Mouse (Mus musculus) ovary, adult 18-20 months (tissue): Measurements from ENCODE around the gene Ano9.

ENCODE experiments used
- DNase-seq: peaks from one replicate; pipeline ENCODE4 v3.0.0; 2022; ENCODE audit warnings: low spot score, mixed read lengths

Gene Ano9

DNA sequence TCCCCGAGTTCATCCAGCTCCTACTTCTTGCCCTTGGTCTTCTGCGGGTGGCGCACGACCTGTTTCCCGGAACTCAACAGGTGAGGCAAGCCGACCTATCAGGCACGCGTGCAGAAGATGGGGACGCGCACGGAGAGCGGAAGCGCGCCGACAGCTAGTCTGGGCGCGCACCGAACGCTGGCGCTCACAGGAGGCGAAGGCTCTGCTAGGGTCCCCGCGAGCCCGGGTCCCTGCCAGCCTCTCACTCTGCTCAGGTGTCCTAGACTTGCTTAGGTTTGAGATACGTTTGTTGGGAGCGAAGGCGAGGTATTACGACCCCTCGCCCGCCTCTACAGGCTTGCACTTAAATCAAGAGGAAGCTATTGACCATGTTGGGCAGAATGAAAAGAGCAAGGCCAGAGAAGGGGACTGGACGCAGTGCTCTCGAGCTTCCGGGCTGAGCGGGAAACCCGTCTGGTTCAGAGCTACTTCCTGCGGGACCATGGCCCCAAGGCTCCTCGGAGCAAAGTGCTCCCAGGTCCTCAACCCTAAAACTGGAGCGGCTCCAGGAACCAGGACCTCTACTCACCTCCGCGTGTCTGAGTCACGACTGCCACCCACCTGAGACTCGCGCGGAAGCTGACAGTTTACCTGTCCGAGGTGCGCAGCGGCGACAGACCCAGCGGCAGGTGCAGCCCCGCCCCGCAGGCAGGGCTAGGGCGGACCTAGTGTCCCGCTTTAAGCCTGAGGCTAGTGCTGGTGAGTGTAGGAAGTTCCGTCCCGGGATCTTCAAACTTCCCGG, 17.5 kb downstream of the Ano9 start, which contains the start of gene Sigirr:
TSS of gene Sigirr (minus strand) at position 662 of the 781 bp plus-strand sequence.
- no peak for DNase-seq

DNA sequence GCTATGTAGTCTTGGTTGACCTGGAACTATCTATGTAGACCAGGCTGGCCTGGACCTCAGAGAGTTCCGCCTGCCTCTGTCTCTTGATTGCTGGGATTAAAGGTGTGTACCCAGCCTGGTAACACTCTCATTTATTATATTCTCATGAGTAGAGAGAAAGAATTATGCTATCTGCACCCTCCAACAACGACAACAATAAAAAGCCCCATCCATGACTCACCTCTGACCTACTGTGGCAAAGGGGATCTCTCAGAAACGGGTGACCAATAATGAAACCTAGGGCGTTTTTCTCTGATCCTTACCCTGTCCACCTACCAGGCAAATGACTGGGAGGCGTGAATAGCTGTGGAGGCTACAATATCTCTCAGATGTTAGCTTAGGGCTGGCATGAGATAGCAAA, 20.4 kb downstream of the Ano9 start:
- DNase-seq: no peak

DNA sequence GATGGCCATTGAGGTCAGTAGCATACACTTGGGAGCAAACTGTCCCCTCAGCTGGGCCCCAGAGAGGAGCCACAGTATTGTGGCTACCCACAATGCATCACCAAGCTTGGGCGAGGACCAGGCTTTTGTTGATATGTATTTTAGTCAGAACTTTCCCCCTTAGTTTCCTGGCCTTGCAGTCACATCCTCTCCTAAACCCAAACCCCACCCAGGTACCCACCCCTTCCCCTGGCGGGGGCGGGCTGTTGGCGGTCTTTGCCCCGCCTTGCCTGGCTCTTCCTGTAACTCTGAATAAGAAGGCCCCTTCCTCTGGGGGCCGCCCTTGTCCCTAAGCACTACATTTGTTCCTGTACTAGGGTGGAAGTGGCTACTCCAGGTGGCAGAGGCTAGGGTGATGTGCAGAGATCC, 21.0 kb downstream of the Ano9 start:
- no peak for DNase-seq

DNA sequence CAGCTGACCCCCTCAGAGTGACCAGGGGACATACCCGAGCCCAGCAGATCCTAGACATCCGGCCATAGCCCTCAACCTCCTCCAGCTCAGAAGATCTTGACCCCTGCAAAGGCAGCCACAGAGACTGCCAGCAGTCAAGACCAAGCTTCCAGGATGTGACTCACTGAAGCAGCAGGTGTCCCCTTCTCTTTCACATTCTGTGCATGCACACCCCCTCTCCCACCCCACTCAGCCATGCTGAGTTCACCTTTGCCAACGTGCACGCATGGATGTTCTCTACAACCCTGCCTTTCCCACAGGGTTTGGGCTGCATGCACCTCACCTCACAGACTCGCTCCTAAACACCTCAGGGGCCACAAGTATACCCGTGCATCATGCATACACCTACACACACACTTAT, 21.6 kb downstream of the Ano9 start:
- no peak for DNase-seq

DNA sequence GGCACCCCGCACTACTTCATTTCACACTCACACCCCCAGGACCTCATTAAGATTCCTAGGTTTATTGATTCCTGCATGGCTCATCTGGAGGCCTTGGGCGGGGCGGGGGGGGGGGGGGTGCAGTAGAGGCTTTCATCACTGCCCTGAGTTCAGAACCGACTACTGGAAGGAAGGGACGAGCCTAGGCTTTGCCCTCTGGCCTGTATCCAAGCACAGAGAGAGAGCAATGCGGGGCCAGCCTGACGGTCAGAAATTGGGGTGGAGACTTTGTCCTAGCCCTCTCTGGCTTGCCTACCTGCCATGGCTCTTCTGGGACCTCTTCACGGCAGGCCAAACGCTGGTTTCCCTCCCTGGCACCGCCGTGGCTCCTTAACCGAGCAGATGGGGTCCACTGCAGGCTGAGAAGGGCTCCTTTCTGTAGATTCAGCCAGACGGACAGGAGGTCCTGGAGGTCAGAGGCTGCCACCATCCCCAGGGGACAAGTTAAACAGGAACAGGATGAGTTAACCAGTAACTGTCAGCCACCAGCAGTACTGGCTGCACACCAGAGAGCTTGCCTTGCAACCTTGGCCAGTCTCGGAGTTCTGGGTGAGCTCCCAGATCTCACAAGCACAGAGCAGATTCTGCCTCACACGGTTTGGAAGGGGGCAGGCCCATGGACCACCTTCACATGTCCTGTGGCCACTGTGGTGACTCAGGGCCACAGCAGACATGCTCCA, 23.0 kb downstream of the Ano9 start:
- no peak for DNase-seq

DNA sequence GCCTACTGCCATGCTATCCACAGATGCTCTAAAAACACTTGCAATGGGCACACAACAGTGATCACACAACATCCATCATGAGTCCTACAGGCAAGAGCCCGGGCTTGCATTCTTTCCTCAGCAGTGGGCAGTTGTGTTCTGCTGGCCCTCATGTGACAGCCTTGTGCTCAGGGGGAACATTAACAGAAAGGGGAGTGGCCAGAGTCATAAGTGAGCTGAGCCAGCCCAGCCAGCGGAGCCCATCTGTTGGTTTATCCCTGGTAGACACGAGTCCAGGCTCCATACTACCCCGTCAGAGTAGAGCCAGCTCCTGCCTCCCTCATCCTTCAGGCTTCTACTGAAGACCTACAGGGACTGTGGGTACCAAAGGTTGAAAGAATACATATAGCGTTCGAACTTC, 23.7 kb downstream of the Ano9 start:
- DNase-seq: no peak

DNA sequence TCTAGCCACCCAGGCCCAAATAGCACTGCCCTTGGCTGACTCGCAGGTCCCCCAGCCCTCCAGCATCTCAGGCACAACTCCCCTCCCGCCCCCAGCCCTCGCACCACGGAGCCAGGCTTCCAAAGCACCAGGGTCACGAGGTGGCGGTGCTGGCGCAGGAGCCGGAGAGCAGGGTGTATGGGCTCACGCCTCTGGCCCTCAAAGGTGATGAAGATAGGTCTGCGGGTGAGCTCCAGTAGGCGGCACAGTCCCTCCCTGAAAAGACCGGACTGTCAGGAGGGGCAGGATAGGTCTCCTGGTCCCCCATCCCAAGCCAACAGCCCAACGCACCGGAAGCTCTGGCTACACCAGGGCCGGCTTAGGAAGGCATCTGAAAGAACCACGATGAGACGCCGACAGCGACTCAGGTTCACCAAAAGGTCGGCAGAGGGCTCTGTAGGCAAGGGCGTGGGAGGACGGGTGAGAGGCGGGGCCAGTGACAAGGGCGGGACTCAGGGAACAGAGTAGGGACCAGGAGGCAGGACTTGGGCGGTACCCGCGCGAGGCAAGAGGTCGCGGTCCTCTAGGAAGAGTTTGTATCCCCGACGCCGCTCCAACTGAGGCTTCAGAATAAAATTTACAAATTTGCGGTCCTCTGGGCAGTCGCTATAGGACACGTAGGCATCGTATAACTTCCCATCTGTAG, 25.4 kb downstream of the Ano9 start:
- DNase-seq: peak; percentile 79

DNA sequence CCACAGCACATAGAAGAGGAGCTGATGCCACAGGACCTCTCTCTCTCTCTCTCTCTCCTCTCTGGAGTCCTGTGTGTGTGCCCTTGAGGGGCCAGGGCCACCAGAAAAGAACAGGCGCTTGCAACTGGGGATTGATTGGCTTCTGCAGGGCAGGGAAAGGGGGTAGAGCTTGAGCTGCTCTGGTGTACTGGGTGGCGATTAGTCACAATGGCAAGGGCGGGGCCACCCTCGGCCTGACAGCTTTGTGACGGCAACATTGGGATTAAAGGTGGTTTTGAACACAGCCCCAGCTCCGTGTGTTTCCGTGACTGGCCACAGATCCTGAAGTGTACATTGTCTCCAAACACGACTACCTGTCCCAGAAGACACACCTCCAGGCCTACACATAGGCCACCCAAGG, 27.4 kb downstream of the Ano9 start:
- no peak for DNase-seq

DNA sequence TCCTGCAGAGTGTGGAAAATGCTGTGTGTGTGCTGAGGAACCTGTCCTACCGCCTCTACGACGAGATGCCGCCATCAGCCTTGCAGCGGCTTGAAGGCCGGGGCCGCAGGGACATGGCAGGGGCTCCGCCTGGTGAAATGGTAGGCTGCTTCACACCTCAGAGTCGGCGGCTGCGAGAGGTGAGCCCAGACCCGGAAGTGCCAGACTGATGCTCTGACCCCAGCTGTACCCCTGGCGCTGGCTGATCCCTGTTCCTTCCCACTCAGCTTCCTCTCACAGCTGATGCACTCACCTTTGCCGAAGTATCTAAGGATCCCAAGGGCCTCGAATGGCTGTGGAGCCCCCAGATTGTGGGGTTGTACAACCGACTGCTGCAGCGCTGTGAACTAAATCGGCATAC, 29.1 kb downstream of the Ano9 start:
- no peak for DNase-seq

DNA sequence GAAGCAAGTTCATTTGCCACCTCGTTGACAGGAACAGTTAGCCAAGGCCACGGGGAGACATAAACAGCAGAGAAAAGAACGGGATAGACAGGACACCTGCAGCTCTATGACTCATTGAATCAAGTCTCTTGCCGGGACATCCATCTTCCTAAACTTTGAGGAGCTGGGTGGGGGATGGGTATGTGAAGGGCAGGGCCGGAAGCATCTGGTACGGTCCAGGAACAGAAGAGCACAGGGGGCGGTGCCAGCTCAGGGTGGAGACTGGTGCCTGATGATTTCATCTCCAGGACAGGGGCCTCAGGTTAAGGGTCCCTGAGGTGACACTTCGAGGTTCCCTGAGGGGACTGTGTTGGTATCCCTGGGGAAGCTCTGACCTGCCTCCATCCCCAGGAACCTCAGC, 29.7 kb downstream of the Ano9 start:
- DNase-seq: no peak

DNA sequence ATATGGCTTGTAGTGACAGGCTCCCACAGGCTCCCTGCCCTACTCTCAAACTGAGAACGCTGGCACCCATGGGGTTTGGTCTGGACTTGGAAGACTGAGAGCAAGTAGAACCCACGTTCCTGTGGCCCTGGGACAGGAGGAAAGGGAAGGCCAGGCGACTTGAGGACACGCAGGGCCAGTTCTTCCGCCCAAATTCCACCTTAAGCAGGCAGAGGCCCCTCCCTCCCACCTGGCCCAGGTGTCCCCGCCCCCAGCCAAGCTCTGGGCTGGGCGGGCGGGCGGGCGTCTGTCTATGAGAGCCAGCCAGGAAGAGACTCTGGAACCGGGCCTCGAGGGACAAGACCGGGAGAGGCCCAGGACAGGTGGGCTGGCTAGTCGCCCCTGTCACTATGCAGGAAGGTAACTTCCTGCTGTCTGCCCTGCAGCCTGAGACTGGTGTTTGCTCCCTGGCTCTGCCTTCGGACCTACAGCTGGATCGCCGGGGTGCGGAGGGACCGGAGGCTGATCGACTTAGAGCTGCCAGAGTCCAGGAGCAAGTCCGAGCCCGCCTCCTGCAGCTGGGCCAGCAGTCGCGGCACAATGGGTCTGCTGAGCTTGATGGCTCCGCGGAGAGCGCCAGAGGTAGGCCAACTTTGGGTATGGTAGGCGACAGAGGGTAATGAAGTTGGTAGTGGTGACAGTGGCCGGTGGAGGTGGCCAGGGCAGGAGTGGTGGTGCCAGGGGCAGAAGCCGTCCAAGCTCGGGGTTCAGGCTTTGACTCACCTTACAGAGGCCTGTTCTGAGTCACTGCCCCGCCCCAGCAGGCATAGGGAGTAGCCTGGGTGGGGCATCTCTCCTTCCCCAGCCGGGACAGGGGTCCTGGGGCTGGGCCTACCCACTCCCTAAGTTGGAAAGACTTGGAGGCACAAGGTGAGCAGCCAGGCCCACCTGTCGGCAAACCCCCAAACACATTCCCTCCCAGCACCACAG, 37.8 kb downstream of the Ano9 start:
- no peak for DNase-seq

DNA sequence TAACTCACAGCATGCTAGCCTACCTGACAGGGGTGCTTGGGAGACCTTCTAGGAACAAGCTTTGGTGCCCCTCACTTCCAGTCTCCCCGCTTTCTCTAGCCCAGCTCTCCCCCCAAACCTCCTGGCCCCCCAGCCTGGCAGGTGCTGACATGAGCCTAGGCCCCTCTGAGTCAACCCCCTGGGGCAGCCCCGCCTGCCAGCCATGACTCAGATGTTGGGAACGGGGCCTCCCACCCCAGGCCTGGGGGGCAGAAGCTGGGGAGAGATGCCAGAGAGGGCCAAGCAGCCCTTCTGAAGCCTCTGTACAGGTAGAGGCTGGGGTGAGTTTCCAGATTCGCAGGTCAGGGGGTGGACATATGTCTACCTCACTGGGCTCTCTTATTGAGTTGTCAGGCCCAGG, 38.7 kb downstream of the Ano9 start:
- no peak for DNase-seq

DNA sequence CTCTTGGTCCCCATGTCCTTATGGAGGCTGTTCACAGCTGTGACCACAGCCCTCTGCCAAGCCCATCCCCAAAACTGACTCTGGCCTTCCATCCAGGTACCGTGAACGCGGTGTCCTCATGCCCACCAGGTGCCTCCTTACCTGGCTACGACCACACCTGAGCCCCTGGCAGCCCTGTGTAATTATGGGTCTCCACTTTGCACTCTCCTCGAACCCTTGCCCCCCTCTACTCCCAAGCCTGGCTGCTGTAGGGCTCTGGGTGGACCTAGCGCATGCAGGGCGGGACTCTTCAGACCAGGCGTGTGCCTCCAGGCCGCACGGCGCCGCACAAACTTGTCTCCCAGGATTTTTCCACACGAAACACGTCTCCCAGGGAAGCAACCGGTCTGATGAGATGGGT, 39.8 kb downstream of the Ano9 start, which contains the start of gene Pkp3:
TSS of gene Pkp3 (plus strand) at position 378 of the 400 bp plus-strand sequence.
- DNase-seq: no peak

DNA sequence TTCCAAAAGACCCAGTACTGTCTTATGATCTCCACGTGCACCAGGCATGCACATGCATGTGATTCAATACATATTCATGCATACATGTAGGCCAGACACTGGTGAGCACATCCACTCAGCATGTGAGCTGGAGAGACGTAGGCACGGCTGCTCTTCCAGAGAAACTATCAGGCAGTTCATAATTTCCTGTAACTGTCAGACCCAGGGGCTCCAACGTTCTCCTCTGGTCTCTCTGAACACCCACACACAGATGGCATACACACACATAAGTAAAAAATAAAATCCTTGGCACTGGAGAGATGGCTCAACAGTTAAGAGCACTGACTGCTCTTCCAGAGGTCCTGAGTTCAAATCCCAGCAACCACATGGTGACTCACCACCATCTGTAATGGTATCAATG, 43.8 kb downstream of the Ano9 start:
- no peak for DNase-seq

DNA sequence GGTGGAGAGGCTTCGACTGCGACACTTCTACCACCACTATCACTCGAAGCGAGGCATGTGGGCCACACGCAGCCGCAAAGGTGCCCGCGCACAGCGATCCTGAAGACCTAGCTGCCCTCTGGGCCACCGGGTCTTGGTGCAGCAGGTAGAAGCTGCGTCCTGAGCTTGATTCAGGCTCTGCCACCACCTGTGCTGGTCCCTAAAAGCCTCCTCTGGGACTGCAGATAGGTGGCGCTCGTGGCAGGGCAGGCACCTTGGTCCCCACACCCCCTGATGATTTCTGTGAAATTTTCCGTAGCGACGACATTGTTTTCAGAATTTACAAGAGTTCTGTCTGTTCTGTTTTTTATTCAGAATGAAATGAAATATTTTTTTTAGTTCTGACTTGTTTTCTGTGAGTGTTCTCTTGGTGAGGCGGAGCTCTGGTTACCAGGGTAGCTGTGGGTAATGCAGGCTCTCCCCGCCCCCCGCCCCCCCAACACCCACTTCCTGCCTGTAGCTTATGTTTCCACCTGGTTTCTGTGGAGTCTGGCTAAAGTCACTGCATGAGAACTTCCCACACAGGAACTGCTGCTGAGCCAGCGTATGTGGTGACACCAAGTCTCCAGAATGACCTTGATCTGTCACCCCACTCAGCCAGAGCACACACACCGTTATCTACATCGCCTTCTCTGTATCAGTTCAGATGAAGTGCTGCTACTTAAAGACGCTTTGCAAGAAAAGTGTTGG, 45.4 kb downstream of the Ano9 start:
- DNase-seq: no peak

DNA sequence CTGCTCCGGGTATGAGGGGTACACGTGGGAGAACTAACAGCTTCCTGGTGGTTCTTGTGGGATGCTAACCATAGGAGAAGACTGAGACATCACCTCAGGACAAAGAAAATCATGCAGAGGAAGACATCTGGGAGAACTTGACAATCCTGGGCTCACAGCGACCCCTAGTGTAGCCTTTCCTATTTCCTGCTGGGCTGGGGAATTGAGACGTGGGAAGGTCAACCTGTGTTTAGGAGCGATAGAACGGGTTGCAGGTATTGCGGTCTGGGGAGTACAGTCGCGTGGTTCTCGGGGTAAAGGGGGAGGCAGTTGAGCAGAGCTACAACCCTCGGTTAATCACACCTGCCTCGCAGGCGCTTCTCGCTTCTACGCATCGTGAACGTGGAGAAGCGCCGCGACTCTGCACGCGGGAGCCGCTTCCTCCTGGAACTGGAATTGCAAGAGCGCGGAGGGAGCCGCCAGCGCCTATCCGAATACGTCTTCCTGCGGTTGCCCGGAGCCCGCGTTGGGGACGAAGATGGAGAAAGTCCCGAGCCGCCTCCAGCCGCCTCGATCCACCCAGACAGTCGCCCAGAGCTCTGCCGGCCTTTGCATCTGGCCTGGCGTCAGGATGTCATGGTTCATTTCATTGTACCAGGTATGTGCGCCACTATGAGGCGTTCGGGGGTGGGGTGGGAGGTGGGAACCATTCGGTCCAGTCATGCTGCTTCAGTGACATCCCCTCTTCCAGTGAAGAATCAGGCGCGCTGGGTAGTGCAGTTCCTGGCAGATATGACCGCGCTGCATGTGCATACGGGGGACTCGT, 47.3 kb downstream of the Ano9 start:
- no peak for DNase-seq

DNA sequence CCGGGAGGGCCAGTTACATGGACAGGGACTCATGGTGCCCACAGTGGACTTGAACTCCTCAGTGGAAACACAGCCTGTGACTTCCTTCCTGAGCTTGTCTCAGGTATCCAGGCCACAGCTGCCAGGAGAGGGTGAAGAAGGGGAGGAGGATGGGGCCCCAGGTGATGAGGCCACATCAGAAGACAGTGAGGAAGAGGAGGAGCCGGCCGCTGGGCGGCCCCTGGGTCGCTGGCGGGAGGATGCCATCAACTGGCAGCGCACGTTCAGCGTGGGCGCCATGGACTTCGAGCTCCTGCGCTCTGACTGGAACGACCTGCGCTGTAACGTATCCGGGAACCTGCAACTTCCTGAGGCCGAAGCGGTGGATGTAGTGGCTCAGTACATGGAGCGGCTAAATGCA, 49.3 kb downstream of the Ano9 start:
- no peak for DNase-seq

DNA sequence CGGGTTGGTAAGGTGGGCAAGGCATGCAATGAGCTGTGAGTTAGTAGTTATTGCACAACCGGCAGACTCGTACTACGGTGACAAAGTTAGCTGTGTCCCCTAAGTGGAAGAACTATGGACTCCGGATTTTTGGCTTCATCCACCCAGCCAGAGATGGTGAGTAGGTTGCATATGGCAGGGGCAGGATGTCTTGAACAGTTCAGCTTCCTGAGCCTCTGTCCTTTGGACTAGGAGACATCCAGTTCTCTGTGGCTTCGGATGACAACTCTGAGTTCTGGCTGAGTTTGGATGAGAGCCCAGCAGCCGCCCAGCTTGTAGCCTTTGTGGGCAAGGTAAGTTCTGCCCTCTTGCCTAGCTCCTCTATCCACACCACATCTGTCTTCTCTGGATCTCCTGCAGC, 53.0 kb downstream of the Ano9 start:
- DNase-seq: no peak

DNA sequence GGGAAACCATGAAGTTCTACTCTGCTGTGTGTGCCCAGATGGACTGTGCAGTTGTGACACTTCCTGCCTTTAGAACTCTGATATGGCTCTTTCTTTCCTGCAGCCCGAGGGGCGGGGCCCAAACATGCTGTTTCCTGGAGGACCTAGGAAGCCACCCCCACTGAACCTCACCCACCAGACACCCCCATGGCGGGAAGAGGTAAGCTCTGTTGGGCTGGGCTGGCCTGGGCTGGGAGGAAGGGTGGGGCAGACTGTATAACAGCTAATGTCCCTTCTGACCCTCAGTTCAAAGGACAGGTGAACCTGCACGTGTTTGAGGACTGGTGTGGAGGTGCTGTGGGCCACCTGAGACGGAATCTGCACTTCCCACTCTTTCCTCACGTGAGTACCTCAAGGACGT, 53.4 kb downstream of the Ano9 start:
- DNase-seq: no peak

DNA sequence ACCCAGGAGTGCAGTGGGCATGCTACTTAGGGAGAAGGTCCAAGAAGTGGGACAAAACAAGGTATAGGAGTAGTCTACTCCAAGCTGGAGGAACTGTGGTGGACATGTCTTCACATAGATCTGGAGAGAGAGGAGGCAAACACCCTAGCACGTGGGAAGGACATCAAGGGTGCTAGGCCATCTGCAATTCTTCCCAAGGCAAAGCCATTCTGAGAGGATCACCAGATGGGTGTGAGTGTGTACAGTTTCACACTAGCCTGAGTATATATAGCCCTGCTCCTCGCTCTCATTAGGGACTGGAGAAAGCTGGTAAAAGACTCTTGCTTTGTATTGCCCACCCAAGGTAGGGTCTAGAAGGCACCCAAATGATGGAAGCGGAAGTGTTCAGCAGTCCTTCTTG, 54.3 kb downstream of the Ano9 start:
- no peak for DNase-seq
